Mouse (Mus musculus): ENCODE data around the gene Adam19.

DNA sequence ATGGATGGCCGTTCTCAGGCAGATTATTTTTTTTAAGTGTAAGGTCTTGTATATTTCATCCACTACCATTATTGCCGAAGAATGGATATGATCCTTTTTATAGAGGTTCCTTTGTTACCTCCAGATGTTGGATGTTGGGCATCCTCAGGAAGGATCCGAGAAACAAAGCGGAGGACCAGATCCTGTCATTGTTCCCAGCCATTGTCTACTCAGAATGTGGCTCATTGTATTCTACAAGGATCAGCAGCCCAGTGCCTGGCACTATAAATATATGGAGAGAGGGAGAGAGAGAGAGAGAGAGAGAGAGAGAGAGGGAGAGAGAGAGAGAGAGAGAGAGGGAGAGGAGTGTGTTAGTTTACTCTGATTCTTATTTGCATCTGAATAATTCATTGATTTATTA, 6.8 kb downstream of the Adam19 start:
- TF ChIP-seq CTCF (IDR thresholded peaks at IDR 0.05; ENCODE audit: borderline replicate concordance, extremely low read depth, insufficient read depth, insufficient read length): no peak
- no peak for TF ChIP-seq POLR2A (IDR thresholded peaks at IDR 0.05; ENCODE audit: borderline replicate concordance, extremely low read depth, insufficient read depth, insufficient read length, poor library complexity, severe bottlenecking)

All from brain, embryonic 14.5 days (tissue).